Mouse (Mus musculus) cerebellum, postnatal 25 days (tissue): ENCODE measurements at regions not wholly inside any gene's neighbourhood (a gene's known extent, or its start where the extent isn't known, plus 50 kb on each side); places are given as distances from the start of the nearest gene placed in this dataset.

Experiments
- DNase-seq, 2 experiments: peaks; one replicate each; pipeline ENCODE4 v3.0.0; 2021; ENCODE audit warnings: mixed read lengths in 2 of 2

DNA sequence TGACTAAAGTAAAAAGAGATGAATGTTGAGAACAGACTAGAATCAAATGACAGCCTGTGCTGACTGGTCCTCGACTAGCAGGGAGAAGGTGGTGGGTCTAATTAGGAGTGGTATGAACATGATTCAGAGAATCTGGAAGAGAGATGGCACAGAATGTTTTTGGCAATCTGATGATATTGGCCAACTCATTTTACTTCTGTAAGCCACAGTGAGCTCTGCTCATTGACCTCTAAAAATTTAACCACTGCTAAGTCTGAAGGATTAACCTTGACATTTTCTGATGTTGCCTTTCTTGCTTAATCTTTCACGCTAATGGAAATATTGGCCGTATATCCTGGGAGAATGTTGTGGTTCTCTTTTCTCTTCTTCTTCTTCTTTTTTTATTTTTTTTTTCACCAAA, 1041.6 kb upstream of the Got2 start:
- DNase-seq, result no peak

DNA sequence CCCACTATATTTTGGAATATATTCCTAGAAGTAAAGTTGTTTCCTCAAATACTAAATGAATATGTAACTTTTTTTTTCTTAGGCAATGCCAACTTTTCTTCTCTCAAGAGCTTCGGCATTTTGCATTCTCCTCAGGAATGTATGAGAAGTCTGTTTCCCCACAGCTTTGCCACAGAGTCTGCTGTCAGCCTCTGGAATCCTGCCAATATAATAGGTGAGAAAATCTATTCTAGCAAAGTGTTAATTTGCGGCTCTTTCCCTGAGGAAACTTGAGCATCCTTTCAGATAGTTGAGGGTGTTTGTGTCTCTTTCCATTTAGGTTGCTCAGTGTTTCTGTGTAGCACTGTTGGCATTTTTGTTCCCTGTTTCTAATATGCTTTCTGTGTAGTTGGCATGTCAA, 992.6 kb upstream of the Got2 start:
- DNase-seq, result no peak

DNA sequence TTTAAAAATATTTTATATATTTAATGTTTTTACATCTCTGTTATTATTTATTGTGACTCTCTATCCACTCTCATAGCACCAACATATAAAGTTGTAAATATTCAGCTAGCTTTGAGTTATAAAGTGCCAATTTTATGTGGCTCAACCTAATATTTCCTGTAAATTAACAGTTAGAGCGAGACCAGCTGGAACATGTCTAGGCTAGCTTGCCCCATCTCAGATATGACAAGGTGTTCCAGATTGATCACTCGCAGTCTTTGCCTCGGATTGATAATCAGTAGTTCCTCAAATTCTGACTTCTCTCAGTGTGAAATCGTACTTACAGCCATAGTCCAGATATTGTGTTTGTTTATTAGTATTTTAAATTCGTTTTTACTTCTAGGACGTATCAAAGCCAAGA, 990.4 kb upstream of the Got2 start:
- no peak for DNase-seq

DNA sequence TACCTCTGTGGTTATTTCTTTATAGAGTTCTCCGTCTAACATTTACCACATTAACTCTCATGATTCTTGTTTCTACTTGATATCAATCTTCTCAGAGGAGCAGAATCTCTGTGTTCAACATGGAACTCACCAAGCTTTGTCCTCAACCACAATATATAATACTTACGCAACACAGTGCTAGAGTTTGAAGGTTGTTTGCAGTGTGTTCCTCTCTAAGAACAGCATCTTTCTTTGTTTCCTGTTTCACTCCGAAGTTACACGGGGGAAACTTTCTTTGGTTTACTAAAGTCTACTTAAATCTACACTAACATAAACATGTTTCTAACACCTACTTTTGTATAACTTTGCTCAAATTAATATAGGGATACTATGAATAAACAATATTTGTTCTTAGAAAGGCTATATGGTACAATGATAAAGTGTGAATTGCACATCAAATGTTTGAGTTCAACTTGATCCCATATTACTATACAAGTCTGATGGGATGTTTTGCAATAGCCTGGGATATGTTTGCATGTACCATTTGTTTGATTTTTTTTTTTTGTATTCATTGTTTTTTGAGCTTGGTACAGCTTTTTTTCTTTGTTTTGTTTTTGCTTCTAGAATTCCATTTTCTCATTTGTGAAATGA, 985.2 kb upstream of the Got2 start:
- DNase-seq, result no peak

DNA sequence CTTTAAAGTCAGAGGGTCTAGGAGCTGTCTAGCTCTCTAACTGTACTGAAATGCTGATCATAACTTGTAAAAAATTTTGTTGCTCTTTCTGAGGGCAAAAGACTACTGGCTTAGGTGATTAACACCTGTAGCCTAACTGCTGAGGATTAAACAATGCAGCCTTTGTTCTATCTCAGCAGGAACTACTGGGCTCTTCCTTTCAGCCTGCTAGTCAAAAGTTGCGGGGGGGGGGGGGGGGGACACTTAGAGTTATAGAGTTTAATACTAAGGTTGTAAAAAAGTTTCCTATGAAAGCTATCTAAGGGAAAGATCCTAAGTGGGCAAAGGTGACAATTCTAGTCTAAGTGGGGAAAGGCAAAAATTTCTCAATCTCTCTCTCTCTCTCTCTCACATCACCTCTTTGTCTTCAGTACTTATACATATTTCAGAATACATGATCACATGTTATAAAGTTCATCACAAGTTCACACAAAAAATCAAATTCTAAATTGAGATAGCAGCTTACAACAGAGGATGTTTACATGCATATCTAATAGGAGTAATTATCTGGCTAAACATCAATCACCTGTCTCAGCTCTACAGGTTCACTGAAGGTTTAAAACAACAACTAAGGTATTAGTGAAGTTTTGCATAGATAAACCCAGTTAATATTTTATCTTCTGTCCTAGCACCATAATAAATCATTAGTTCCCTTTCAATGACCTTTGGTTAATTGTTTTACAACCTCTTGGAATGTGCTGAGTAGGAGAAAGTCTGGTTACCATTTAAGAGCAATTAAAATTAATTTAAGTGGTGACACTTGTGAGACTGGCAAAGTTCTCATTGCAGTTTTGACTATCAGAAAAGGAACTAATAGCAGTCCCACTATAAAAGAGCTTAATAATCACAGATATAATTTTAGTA, 980.1 kb upstream of the Got2 start:
- no peak for DNase-seq

DNA sequence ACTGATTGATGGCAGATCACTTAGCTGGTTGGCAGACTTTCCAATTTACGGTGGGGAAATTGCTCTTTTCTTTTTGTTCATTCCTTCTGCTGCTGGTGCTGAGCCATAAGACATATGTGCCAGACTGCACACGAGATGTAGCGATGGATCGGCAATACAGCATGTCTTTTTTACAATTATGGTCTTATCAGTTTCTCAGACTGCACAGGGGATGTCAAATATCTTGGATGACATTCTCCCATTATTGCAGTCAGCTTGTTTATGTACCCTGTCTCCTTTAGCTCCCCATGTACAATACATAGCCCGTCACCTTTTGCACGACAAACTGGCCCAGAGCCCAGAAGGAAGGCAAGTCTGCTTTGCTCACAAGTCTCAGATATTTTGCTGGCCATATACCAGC, 976.3 kb upstream of the Got2 start:
- DNase-seq, result peak; percentile 19 to 46

DNA sequence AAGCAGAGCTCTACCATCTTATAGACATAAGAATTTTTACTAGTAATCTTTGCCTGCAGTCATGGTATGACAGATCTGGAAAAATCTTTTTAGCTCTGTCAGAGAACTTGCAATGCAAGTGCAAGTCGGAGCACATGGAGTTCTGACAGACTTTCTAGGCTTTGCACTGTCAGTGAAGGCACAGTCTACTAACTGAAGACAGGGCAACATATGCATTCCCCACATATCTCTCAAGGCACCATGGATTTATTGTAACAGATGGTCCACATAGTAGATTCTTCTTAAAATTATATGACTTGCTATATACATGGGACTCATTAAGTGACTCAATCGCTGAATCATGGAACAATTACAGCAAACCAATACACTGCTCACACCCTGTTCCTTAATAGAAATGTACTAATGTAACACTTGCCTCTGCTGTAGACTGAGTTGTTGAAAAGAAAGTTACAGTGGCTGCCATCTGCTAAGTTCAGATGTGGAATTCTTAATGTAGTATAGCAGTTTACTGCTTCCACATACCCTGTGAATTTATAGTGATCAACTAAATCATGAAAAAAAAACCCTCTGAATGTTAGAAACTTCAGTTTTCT, 972.6 kb upstream of the Got2 start:
- no peak for DNase-seq

DNA sequence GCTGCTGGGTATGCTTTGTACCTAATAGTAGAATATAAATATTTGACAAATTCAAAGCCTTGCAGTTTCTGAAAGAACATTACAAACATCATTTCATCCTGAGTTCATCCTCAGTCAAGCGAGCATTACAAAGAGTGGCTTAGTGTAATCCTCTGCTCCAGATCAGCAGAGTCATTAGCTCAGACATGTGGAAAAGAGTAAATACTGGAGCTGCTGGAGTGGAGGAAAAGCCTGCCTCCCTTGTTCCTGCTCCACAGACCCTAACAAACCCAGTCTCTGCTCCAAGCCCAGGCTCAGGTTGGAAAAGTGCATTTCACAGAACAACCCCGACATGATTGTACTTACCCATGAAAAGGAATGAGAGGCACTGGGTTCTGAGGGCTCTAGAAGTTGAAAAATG, 955.2 kb upstream of the Got2 start:
- DNase-seq, result no peak

DNA sequence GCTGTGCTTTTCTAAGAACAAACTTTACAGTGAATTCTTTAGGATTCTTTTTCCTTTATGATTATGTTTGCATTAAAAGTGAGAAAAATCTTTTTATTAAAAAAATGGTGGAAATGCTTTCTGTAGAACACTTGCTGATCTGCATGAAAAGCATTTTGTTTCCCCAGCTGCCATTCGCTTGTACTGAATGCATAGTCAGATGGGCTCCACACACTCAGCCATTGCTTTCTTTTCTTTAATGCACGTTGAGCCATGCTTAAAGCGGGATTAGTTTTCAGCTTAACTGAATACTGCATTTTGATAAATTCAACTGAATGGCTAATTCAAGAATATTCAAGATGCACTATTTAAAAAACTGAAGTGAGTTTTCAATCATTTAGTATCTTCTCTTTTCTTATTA, 947.2 kb upstream of the Got2 start:
- no peak for DNase-seq

DNA sequence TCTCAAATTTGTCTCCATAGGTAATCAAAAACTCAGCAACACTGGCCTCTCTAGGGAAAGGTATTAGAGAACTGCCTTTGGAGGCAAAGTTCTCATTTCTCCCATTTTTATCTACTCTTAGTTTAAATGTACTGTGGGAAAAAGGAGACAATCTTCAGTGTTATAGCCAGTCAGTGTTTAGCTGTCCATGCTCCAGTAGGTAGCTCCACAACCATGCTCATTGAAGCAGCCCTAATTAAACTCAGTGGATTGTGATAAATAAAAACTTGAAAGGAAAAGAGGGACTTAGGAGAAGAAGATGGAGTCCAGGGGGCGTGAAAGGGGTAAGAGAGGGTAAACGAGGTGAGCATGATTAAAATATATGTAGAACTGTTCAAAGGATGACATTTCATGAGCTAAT, 946.3 kb upstream of the Got2 start:
- no peak for DNase-seq

DNA sequence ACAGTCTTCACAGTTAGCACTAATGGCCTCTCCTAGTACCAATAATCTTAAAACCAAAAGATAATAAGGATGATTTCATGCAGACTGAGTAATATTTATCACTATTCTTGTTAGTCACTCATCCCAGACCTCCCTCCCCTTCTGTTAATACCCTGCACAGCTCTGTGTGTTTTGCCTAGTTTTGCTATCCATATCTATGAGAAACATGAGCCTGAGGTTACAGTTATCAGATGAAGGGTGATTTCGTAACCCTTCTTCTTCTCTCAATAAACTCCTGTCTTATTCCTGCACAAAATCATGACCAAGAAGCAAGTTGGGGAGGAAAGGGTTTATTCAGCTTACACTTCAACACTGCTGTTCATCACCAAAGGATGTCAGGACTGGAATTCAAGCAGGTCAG, 940.9 kb upstream of the Got2 start:
- DNase-seq, result no peak

DNA sequence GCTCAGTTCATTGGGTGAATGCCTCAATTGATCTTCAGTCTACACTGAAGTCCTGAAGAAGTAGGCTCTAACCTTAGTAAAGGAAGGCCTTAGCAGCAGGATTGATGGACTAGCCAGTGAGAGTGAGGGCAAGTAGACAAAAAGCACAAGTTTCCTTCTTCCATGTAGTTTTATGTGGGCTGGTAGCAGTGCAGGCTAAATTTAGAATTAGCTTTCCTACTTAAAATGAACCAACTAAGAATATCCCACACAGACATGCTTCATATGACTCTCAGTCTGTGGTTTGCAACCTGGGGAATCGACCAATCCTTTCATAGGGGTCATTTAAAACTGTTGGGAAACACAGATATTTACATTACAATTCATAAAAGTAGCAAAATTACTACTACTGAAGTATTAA, 922.2 kb upstream of the Got2 start:
- no peak for DNase-seq
